Mouse (Mus musculus) limb, embryonic 12.5 days (tissue): ENCODE measurements around the gene Fcgr1. TPM values are rescaled to one million over a fixed set of nuclear protein-coding genes. Genes with fewer than 3 reads are reported as not detected.
"Not testable (repeated sequence)": the region's sequence is repeated elsewhere in the genome, so short reads cannot be mapped to it uniquely, and the experiment has no call there.

Experiments used
- ATAC-seq: fragments of 200-750 bp; cut with Nextera tagmentation; 2 replicates; pipeline ENCODE4 v1.8.0; 2017; ENCODE audit warnings: low read depth, moderate TSS enrichment; ENCODE audit not compliant: insufficient number of reproducible peaks, insufficient read depth, low FRiP score, low TSS enrichment
- H3K27ac ChIP-seq: fragments of 300-500 bp; sonication (generic); 2 replicates; pipeline ENCODE4 v1.5.1; 2016; ENCODE audit warnings: mild to moderate bottlenecking, moderate library complexity
- H3K27me3 ChIP-seq: fragments of 300-500 bp; sonication (generic); 2 replicates; pipeline ENCODE4 v1.6.1; 2016; ENCODE audit warnings: mild to moderate bottlenecking, moderate library complexity
- H3K36me3 ChIP-seq: fragments of 300-500 bp; sonication (generic); 2 replicates; pipeline ENCODE4 v1.6.1; 2016; ENCODE audit warnings: mild to moderate bottlenecking, moderate library complexity
- H3K4me1 ChIP-seq: fragments of 300-500 bp; sonication (generic); replicated peaks from 2 replicates; pipeline ENCODE4 v1.6.1; 2016
- H3K4me2 ChIP-seq: fragments of 300-500 bp; sonication (generic); 2 replicates; pipeline ENCODE4 v1.6.1; 2016; ENCODE audit warnings: mild to moderate bottlenecking, moderate library complexity
- H3K4me3 ChIP-seq: fragments of 300-500 bp; sonication (generic); replicated peaks from 2 replicates; pipeline ENCODE4 v1.5.1; 2016; ENCODE audit warnings: mild to moderate bottlenecking
- H3K9ac ChIP-seq: fragments of 300-500 bp; sonication (generic); replicated peaks from 2 replicates; pipeline ENCODE4 v1.6.1; 2016; ENCODE audit warnings: mild to moderate bottlenecking, moderate library complexity
- H3K9me3 ChIP-seq: fragments of 300-500 bp; sonication (generic); 2 replicates; pipeline ENCODE4 v1.6.1; 2016; ENCODE audit warnings: mild to moderate bottlenecking, moderate library complexity
- WGBS: fragments of 180-500 bp; shearing (Covaris S2); methylation state at CpG from one replicate; pipeline ENCODE4 v1.1.7; 2016; 5-methylcytosine and 5-hydroxymethylcytosine counted together
- polyA plus RNA-seq: library from polyadenylated mRNA; unstranded; fragments of >200 nt; fragmentation: Nextera tagmentation; extraction: Ambion mirVana; gene quantifications from 2 replicates; pipeline ENCODE4 v1.2.1, GENCODE M21; 2016

Gene Fcgr1
- polyA plus RNA-seq, 1 experiment from 2014 or later, result 0.94 TPM

DNA sequence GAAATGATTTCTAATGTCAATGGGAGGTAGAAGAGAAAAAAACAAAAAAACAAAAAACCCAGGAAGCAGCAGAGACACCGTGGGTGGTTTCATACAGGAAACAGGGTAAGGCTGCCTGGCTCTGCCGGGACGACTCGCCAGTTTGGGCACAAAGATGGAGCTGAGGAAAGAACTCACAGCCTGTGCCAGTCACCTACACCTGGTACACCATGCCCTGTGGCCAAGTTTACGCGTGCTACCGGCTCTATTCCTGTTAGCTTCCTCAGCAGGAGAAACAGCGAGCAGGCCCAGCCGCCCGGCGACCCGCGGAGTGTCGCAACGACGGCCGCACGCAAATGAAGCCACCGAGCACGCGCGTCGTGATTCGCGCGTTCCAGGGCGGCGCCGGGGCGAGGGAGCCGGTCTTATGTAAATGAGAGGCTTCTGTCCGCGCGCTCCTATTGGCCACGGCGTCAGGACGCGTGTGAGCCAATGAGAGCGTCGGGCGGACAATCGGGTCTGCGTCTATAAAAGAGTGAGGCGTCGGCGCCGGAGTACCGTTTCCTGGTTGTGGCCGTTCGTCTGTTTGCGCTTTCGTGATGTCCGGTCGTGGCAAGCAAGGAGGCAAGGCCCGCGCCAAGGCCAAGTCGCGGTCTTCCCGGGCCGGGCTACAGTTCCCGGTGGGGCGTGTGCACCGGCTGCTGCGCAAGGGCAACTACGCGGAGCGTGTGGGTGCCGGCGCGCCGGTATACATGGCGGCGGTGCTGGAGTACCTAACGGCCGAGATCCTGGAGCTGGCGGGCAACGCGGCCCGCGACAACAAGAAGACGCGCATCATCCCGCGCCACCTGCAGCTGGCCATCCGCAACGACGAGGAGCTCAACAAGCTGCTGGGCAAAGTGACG lies 48.5 kb downstream of the Fcgr1 start, which contains the start of gene Hist2h2aa1:
Gene Hist2h2aa1 (plus strand): TSS at position 495 of the 884 bp plus-strand sequence.
- peak; percentile 87 for ATAC-seq
- H3K9me3 ChIP-seq, H3K27me3 ChIP-seq, H3K36me3 ChIP-seq: not testable (repeated sequence)
- WGBS, result under 1% methylated on average over 40 of the region's 88 CpGs
- Histone ChIP-seq H3K4me3 (peak within 1 kb of the TSS; percentile 47), H3K4me2 (peak within 1 kb of the TSS; percentile 58), H3K27ac (peak within 1 kb of the TSS; percentile 99), H3K9ac (peak within 1 kb of the TSS; percentile 74), H3K4me1 (peaks cover 48% of the 10 kb centered on the region)

DNA sequence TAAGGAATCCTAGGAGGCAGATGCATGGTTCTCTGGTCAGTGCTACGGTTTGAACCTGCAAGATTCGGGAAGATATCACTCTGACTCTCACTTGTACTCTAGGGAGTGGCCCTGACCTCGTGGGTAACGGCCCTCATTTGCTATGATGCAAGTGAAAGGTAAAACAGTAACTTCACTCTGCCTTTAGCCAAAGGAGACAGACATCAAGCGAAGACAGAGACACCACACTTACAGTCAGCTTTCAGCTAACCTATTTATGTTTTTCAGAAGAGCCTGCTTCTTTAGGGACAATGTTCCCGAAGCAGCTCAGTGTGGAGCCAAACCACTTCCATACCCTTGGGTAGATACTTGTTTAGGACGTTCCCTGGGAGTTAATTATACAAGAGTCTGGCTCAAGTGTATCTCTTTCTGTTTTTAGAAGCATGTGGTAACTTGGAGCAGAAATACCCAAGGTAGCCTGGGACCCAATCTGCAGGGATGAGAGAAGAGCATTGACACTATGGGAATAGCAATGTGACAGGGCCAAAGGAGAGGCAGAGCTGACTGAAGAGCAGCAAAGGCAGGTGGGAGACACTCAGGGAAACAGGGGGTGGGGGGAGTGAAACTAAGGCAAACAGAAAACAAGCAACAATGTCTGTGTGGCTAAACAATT lies 49.7 kb downstream of the Fcgr1 start:
- peak overlapping the region; percentile 47; the same call in 1 of the 2 replicates for H3K4me3 ChIP-seq
- H3K36me3 ChIP-seq, result no peaks in the 10 kb centered on the region
- H3K27ac ChIP-seq, result peak overlapping the region; percentile 99
- H3K9me3 ChIP-seq, result no peaks in the 10 kb centered on the region
- H3K27me3 ChIP-seq, result no peaks in the 10 kb centered on the region
- no peak for ATAC-seq
- H3K4me1 ChIP-seq, result peaks cover 37% of the 10 kb centered on the region
- H3K4me2 ChIP-seq, result peak overlapping the region; percentile 58
- H3K9ac ChIP-seq, result peak overlapping the region; percentile 74; the same call in 1 of the 2 replicates
- 80% methylated on average over 7 of the region's 7 CpGs for WGBS

DNA sequence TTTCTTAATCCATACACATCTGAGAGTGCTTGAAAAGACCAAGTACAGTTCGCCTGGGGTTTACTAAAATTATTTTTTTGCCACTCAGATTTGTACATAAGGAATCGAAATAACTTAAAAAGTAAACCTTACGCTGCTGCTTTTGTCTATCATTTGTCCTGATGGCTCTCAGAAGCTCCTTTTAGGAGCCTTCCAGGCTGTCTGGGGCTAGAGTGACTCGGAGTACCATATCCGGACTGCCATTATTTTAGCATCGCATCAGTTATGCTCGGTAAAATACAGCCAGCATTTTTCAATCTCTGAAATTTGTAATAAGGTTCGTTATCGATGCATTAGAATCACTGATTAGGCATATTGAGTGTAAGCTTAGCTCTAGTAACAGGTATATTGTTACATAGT lies 53.0 kb downstream of the Fcgr1 start:
- H3K4me2 ChIP-seq, result peak overlapping the region; percentile 44
- peaks cover 43% of the 10 kb centered on the region for H3K4me1 ChIP-seq
- H3K9ac ChIP-seq, result peak overlapping the region; percentile 37; the same call in 1 of the 2 replicates
- 81% methylated on average over 9 of the region's 9 CpGs for WGBS
- H3K27ac ChIP-seq, result peak overlapping the region; percentile 91
- peak overlapping the region; percentile 21; the same call in 1 of the 2 replicates for H3K4me3 ChIP-seq
- H3K36me3 ChIP-seq, result no peaks in the 10 kb centered on the region
- no peaks in the 10 kb centered on the region for H3K9me3 ChIP-seq
- no peak for ATAC-seq
- H3K27me3 ChIP-seq, result no peaks in the 10 kb centered on the region

DNA sequence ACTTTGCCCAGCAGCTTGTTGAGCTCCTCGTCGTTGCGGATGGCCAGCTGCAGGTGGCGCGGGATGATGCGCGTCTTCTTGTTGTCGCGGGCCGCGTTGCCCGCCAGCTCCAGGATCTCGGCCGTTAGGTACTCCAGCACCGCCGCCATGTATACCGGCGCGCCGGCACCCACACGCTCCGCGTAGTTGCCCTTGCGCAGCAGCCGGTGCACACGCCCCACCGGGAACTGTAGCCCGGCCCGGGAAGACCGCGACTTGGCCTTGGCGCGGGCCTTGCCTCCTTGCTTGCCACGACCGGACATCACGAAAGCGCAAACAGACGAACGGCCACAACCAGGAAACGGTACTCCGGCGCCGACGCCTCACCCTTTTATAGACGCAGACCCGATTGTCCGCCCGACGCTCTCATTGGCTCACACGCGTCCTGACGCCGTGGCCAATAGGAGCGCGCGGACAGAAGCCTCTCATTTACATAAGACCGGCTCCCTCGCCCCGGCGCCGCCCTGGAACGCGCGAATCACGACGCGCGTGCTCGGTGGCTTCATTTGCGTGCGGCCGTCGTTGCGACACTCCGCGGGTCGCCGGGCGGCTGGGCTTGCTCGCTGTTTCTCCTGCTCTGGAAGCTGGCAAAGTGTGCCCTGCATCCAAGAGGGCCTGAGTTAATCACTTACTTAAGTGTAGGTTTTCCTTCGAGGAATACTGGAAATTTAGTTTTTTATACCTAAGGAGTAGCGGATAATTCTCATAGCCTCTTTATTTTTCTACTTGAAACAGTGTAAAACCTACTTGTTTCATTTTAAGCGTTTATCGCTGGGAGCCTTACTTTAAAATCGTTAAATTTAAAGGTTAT lies 53.6 kb downstream of the Fcgr1 start, which contains the start of gene Hist2h2aa2:
Gene Hist2h2aa2 (minus strand): TSS at position 328 of the 850 bp plus-strand sequence.
- H3K4me3 ChIP-seq, result peak within 1 kb of the TSS; percentile 33
- H3K9ac ChIP-seq, result peak within 1 kb of the TSS; percentile 44; the same call in 1 of the 2 replicates
- H3K36me3 ChIP-seq, H3K9me3 ChIP-seq, H3K27me3 ChIP-seq: not testable (repeated sequence)
- H3K4me2 ChIP-seq, result peak within 1 kb of the TSS; percentile 44
- H3K4me1 ChIP-seq, result peaks cover 43% of the 10 kb centered on the region
- WGBS, result 4% methylated on average over 43 of the region's 85 CpGs
- H3K27ac ChIP-seq, result peak within 1 kb of the TSS; percentile 91
- peak; percentile 85 for ATAC-seq

DNA sequence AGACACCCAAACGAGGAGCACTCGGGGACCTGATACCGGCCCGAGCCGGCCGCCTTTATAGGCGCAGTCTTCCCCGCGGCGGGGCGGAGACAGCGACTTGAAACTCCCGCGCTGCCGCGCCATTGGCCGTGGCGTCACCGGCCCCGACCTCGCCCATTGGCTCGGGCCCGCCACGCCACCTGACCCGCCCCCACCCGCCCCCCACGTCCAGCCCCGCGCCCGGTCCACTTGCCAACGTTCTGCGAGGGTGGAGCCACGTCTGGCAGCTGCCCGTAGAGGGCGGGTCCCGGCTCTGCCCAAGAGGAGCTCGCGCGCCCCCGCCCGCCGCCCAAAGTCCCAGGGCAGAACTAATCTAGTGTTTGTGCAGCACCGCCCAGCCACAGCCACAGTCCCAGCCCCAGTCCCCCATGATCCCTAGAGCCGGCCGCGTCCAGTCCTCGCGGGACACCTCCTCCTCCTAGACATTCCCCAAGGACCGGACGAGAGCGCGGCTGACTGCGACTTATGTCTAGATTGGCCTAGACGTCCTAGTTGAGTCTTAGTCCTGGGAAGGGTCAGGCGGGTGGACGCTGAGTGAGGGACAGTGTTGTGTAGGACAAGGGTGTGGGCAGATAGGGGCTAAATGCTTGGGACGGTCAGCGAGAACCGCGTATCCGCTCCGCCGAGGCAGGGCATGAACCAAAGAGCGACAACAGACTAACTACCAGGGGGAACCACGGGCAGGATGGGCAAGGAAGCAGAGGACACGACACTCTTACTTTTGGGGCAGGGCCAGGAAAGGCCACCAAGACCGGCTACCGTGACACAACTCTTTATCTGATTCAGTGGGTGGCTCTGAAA lies 54.6 kb downstream of the Fcgr1 start, which contains the start of gene Hist2h3c2:
Gene Hist2h3c2 (minus strand): TSS at position 174 of the 840 bp plus-strand sequence.
- peak; percentile 92 for ATAC-seq
- Histone ChIP-seq H3K4me1 (peaks cover 38% of the 10 kb centered on the region), H3K27ac (peak within 1 kb of the TSS; percentile 86), H3K4me3 (peak within 1 kb of the TSS; percentile 41), H3K9ac (peak within 1 kb of the TSS; percentile 66), H3K4me2 (peak within 1 kb of the TSS; percentile 56)
- not testable (repeated sequence) for H3K36me3 ChIP-seq, H3K27me3 ChIP-seq, H3K9me3 ChIP-seq
- 0% methylated on average over 18 of the region's 68 CpGs for WGBS

DNA sequence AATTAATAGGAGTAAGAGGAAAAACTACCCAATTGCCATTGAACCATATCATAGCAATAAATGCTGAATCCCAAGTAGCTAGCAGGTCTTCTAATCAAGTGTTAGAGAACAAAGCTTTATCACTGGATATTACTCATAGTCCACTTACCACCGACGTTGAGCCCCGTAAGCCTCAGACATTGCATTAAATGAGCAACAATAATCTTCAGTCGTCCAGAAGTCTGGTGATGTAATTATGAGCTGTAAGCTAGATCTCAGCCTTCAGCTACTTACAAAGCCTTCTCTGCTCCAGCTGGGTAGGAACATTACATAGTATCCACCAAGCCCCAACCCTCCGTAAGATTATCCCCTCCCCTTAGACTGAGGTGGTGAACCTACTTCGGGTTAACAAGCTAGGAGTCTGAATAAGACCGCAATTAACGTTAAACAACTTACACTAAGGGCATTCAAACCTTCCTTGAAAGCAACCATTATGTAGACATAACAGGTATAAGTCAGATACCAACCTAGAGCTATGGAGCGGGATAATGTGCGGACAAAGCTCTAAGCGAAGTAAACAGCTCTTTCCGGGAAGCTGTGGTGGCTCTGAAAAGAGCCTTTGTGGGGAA lies 55.8 kb downstream of the Fcgr1 start:
- Histone ChIP-seq H3K36me3 (no peaks in the 10 kb centered on the region), H3K4me2 (peak overlapping the region; percentile 56), H3K4me1 (peaks cover 27% of the 10 kb centered on the region), H3K27ac (peak overlapping the region; percentile 84), H3K9ac (peak overlapping the region; percentile 66), H3K4me3 (peak overlapping the region; percentile 41), H3K9me3 (no peaks in the 10 kb centered on the region), H3K27me3 (no peaks in the 10 kb centered on the region)
- 2% methylated on average over 12 of the region's 12 CpGs for WGBS
- no peak for ATAC-seq

DNA sequence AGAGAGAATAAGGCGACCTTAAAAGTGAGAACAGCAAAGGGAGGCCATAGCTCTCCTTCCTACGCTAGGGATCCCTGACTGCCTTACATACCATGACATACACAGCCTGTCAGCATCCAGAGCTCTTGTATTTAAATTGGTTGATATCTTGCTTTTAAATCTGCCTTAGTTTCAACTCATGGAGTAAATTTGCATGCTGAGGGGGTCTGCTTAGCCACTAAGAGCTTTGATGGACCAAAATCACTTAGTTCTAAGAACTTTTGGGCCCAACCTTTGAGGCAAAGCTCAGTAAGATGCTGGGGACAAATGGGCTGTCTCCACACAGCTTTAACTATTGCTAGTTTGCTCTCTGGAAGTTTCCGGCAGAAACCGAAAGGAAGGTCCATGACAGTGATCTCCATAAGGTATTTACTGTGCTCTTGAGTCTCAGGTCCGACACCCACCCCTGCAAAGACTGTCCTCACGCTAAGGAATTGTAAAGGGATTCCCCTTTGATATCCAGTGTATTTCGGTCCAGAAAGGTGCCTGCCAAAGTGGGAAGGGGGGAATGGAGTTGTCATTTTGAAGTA lies 56.4 kb downstream of the Fcgr1 start:
- peak overlapping the region; percentile 41 for H3K4me3 ChIP-seq
- H3K27ac ChIP-seq, result peak overlapping the region; percentile 84
- peak overlapping the region; percentile 56 for H3K4me2 ChIP-seq
- ATAC-seq, result no peak
- WGBS, result 23% methylated on average over 7 of the region's 7 CpGs
- H3K9me3 ChIP-seq, result no peaks in the 10 kb centered on the region
- no peaks in the 10 kb centered on the region for H3K36me3 ChIP-seq
- H3K27me3 ChIP-seq, result no peaks in the 10 kb centered on the region
- peak overlapping the region; percentile 66 for H3K9ac ChIP-seq
- H3K4me1 ChIP-seq, result peaks cover 22% of the 10 kb centered on the region

DNA sequence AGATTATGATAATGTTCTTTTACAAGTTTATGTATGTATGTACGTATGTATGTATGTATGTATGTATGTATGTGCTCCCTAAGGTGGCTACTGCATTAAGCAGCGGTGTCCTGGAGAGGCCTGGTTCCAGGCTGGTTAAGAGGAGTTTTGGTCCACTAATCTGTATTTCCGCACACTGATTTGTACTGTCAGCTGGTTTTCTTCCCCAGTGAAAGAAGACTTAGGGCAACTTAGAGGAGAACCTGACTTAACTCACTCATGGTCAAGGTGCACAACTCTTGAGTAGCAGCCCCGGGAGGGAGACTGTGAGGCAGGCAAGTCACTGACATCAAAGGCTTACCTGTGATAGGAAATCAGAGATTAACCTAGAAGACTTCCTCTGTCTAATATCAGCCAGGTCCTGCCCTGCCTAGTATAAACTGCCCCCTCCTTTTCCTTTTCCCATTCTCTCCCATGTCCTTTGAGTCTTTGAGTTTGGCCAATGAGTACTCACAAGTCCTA lies 56.9 kb downstream of the Fcgr1 start:
- WGBS, result 72% methylated on average over 4 of the region's 4 CpGs
- Histone ChIP-seq H3K27me3 (no peaks in the 10 kb centered on the region), H3K27ac (peak overlapping the region; percentile 84), H3K9me3 (no peaks in the 10 kb centered on the region), H3K4me3 (peak overlapping the region; percentile 41), H3K9ac (peak overlapping the region; percentile 66), H3K4me1 (peaks cover 20% of the 10 kb centered on the region), H3K4me2 (peak overlapping the region; percentile 56), H3K36me3 (no peaks in the 10 kb centered on the region)
- ATAC-seq, result no peak

DNA sequence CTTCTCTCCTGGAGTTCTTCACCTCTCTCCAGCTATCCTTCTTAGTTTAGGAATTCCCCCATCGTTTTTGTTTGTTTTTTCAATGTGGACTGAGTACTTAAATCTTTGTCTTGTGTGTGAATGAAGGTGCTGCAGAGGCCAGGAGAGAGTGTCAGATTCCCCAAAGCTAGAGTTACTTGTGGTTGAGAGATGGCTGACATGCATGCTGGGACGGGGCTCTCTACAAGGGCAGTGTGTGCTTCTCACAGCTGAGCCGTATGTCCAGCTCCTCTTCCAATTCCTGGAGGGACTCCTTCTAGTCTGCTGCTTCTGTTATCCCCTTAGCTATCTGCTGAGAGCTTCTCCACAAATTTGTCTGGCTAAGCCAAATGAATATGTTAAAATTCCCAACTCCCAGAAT lies 57.9 kb downstream of the Fcgr1 start:
- Histone ChIP-seq H3K4me3 (no peak overlapping the region), H3K36me3 (no peaks in the 10 kb centered on the region), H3K9me3 (no peaks in the 10 kb centered on the region), H3K9ac (no peak overlapping the region), H3K4me1 (peaks cover 18% of the 10 kb centered on the region), H3K4me2 (no peak overlapping the region), H3K27ac (0 out of 2 replicates have a peak overlapping the region, but pooled peaks have one; percentile 1), H3K27me3 (no peaks in the 10 kb centered on the region)
- WGBS, result 71% methylated on average over 3 of the region's 3 CpGs
- ATAC-seq, result no peak
